Mouse (Mus musculus) left cerebral cortex, adult 8-10 months (tissue): ENCODE results near the gene Gla. TPM values are rescaled to one million over a fixed set of nuclear protein-coding genes. Genes with fewer than 3 reads are reported as not detected.
"Not testable (repeated sequence)": the region's sequence is repeated elsewhere in the genome, so short reads cannot be mapped to it uniquely, and the experiment has no call there.

Source experiments
- DNase-seq, 2 experiments: peaks; one replicate each; pipeline ENCODE4 v3.0.0; 2022; ENCODE audit warnings: low spot score in 2 of 2
- total RNA-seq, 4 experiments: library from RNA; stranded (reverse); gene quantifications; 2 replicates each; pipeline ENCODE4 v1.2.4; 2022

Gla gene
- total RNA-seq, 4 experiments from 2014 or later: 10.1 to 12.1 (median 11.9) TPM

DNA sequence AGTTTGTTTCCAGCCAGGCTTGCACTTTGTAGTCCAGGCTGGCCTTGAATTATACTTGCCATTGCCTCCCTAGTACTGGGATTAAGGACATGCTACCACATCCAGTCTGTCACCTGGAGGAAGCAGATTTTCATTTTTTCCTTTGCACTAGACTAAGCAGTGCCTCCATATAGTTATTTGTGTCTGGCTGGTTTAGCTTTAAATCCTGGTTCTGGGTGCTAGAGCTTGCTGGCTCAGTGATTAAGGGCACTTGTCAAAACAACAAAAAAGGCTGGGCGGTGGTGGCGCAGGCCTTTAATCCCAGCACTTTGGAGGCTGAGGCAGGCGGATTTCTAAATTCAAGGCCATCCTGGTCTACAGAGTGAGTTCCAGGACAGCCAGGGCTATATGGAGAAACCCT is 11.9 kb downstream of the Gla start:
- DNase-seq: no peak

DNA sequence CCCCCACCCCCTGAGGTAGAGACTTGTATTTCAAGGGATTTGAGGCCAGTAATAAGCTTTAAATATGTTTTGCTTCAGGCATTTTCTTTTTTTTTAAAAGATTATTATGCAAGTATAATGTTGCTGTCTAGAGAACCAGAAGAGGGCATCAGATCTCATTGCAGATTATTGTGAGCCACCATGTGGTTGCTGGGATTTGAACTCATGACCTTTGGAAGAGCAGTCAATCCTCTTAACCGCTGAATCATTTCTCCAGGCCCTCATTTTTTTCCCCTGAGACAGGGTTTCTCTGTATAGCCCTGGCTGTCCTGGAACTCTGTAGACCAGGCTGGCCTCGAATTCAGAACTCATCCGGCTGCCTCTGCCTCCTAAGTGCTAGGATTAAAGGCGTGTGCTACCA is 12.7 kb downstream of the Gla start:
- DNase-seq: no peak

DNA sequence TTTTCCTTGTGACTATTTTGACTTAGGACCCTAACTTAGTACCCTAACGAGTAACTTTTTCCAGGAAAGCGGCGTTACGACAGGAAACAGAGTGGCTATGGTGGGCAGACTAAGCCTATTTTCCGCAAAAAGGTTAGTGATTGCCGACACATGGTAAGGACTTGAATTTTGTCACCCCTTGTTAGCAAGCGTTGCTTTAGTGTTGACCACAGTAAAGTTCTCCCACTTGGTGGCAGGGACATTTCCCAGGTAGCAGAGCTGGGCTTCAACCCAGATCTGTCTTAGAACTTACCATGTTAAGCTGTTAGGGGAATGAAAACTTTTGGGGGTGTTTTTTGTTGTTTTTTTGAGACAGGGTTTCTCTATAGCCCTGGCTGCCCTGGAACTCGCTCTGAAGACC is 14.5 kb downstream of the Gla start:
- DNase-seq: no peak

DNA sequence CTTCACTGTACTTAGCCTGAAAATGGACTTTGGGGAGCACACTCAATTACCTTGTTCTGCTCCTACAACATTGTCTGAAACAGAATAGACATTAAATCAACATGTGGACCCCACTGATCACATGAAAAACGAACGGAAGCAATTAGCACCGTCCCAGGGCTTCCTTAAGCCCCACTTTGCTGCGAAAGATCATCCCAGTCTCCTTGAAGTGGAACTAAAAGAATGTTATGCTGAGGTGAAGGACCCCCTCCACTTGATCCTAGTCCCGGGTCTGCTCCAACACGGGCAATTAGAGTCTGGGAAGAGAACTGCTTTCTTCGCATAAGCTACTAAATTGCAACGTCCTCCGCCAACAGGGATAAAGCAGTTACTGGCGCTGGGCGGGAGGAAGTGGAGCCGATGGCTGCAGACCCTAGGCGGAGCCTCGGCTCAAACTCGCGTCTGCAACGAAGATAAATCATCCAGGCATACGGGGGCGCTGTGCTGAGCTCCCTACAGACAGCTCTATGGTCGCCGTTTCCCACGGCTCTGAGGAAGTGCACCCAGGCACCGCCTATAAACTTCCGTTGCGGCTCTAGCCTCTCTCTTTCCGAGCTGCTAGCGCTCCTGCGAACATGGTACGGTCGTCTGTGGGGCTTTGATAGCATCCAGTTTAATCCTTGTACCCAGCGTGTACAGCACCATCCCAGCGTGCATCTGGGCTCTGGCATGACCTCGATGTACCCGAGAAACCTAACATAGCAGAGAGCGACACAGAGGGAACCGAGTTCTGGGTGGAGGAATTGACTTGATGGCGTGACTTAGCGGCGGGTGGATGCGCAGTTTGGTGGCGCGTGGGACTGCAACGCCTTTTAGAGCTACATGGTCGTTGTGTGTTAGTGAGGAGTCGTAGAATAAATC is 15.6 kb downstream of the Gla start, which contains the start of gene Rpl36a:
Gene Rpl36a (plus strand): TSS at position 552 of the 900 bp plus-strand sequence.
- DNase-seq: peak; percentile 72 to 88

DNA sequence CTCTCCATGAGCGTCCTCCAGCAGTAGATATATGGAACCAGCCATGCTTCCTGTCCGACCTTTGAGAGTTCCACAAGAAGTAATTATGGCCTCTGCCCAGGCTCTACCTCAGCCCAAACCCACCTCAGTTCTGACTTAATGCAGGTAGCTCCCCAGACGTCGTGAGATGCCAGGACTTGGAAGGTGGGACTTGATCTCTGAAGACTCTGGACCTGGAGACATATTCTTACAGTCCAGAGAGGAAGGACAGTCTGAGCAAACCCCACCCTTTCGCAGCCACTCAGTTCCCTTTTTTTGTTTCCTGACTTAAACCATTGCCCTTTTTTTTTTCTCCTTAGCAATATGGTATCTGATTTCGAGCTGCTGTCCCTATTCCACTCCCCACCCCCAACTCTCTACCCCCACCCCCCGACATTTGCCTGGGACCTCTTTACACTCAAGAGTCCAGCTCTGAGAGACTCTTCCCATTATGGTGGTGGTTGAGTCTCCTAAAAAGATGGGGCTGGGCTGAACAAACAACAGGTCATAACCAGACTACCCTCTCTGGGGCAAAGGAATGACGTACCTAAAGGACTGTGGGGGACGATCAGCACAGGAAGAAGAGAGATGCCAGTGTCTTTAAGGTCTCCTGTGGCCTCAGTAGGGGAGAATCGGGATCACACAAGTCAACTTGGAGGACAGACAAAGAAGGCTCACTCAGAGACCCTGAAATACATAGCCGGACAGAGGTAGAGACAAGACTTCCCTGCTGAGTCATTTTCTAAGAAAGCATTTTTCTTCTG is 17.8 kb downstream of the Gla start, which contains the start of gene Btk:
Gene Btk (minus strand): TSS at position 683 of the 782 bp plus-strand sequence.
- DNase-seq: no peak

DNA sequence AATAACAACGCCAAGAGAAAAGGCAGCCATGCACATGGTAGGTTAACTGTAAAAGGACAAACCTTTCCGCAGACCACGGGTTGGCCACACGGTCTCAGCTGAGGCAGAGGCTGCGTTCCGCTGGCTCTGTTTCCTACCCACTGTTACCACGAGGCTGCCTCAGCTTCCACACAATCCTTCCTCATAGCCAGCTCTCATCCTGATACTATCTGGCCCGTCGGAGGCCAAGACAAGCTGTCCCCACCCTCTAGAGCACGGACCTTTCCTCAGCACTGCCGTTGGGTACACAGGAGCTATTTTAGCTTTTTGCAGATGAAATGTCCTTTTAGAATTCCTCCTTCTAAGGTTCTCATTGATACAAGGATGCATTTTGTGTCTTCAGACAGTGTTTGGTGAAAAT is 18.7 kb downstream of the Gla start:
- DNase-seq: no peak

DNA sequence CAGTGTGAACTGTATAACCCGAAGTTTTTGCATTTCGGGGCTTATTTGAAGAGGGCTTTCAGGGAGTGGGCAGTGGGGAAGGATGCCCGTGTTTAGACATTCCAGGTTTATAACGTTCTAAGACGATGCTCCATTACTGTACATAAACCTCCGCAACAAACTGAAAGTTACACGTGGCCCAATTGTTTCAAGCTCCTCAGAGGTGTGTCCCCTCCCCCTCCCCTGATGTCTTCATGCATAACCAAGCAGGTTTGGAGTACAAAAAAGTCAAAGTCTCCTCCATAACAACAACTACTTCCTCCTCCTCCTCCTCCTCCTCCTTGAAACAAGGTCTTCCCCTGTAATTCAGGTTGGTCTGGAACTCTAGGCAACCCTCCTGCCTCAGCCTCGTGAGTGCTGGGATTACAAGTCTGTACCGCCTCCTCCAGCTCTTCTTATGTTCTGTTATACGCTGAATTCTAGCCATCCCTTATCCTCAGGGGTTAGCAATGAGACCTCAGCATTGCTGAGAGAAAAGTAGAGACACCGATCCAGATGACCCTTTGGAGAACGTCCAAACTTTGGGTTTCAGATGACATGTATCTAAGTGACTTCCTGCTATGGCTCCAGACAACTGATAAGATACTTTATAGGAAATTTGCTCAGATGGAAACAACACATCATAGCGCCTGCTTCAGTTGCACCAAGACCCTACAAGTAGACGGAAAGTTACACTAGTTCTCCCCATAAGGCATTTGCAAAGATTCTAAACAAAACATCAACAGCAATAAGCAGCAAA is 20.2 kb downstream of the Gla start:
- DNase-seq: no peak

DNA sequence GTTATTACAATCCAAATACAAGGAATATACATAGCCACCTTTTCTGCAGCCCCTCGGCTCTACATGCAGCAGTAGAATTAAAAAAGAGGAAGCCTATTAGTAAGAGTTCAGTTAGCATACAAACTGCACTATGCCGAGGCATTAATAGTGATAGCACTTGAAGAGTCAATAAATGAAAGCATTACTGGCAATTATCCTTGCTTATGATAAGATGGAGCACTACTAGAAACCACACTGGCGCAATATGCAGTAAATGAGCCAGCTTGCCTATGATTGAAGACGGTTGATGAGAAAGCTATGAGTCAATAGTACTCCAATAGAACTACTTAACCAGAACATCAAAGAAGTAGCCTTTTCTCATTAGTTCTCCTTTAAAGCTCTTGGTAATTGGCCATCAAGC is 23.0 kb downstream of the Gla start:
- no peak for DNase-seq

DNA sequence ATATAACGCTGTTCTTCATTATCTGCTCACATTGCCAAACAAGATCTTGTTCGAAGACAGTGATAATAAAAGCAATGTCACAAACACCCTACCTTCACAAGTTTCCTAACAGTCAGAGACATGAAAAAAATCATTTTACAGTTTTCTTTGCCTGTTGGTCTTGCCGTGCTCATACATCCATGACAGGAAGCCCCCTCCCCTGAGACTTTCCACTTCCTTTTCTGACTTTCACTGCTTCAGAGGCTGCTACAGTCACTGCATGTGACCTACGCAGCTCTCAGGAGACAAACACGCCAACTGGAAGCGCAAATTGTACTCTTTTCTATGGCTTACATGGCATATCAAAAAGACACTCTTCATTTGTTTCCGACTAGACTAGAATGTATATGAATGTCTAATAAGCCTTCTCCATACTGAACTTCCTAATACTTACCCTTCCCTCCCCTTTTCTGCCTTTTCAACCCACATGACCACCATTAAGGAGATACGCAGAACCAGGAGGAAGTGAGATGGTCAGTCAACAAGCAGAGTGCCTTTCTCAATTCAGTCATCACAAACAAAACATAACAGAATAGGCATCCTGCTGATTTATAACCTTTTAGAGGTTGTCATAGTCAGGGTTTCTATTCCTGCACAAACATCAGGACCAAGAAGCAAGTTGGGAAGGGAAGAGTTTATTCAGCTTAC is 34.2 kb downstream of the Gla start:
- DNase-seq: no peak

DNA sequence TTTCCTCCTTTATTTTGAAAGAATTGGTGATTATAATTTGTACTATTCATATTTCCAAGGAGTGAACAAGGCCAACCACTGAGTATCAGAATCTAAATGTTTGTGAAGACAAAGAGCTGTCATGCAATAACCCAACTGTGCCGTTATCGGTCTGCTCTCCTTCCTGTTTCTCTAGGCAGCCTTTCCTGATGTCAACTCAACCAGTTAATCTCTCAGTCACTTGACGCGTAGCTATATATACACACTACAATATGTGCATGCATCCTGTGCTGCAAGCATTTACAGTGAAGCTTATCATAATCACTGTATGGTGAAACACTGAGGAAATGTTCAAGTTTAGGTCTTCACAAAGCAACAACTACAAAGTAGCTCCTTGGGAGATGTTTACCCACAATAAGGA is 36.6 kb downstream of the Gla start:
- no peak for DNase-seq

DNA sequence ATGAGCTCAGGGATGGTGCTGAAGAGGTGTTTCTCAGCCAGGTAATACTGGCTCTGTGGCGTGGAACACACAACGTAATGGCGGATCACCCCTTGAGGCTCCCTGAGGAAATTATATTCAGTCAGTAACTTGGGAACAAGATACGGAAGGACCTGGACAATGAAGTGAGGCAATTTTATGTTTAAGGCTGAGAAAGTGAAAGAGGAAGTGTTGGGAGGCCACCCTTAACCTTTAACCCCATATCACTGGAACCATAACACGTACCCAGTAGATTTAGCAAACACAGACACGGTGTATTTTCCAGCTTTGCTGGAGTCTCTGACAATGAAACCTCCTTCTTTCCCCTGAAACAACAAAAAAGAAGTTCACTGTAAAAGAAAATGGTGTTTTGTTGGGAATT is 46.5 kb downstream of the Gla start:
- DNase-seq: no peak

DNA sequence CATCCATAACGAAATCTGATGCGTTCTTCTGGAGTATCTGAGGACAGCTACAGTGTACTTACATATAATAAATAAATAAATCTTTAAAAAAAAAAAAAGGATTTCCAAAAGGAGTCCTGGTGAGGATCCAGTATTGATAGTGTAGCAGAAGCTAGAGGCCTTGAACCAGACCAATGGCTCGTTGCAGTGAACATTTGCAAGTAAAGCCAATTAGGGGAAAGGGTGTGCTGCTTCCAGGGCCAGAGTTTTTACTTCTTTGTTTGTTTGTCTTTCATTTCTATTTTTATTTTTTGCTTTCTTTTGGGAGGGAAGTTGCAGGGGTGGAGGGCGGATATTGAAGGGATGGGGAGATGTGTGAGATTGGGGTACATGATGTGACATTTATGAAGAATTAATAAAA is 47.6 kb downstream of the Gla start:
- DNase-seq: no peak

DNA sequence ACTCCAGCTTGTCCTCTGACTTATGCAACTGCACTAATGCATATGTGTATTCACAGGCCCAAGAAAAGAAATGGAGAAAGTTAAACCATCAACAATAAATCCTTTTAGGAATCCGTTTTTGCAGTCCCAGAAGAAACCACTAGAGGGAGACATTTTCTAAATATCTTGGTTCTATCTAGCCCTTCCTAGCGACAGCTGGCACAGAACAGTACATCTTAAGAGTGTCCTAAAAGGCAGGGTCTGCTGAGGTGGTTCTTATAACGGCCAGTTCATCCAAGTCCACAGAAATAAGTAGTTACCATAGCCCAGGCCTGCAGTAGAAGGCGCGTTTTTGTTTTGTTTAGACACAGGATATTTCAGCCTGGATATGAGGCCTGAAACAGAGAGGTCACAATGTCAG is 50.0 kb downstream of the Gla start:
- DNase-seq: no peak

DNA sequence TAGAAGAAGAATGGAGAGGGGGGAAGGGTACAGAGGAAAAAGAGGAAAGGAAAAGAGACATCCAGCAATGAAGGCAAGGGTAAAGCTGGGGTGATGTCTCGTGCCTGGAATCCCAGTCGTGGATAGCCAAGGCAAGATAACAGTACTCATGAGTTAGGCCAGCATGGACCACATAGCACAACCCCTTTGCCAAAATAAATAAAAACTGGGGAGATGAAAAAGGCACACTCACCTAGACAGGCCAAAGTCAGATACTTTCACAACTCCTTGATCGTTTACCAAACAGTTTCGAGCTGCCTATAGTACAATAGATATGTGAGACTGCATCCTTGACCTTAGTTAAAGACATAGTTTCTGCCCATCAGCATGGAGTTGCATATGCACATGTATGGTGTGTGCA is 53.6 kb downstream of the Gla start:
- no peak for DNase-seq

DNA sequence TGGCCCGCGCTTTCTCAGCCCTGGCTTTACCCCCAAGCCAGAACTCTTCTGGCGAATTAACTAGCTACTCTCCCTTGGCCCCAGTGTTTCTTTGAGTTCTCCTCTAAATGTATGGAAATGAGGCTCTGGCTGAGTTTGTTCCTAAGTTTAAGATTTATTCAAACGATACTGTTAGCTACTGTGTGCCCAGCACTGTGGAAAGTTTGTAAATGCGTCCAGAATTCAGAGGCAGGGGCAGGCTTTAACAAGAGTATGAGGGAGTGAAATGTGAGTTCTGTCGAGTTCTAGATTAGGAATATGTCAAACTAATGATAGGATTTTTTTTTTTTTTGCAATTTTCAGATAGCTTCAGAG is 59.0 kb downstream of the Gla start:
- no peak for DNase-seq

DNA sequence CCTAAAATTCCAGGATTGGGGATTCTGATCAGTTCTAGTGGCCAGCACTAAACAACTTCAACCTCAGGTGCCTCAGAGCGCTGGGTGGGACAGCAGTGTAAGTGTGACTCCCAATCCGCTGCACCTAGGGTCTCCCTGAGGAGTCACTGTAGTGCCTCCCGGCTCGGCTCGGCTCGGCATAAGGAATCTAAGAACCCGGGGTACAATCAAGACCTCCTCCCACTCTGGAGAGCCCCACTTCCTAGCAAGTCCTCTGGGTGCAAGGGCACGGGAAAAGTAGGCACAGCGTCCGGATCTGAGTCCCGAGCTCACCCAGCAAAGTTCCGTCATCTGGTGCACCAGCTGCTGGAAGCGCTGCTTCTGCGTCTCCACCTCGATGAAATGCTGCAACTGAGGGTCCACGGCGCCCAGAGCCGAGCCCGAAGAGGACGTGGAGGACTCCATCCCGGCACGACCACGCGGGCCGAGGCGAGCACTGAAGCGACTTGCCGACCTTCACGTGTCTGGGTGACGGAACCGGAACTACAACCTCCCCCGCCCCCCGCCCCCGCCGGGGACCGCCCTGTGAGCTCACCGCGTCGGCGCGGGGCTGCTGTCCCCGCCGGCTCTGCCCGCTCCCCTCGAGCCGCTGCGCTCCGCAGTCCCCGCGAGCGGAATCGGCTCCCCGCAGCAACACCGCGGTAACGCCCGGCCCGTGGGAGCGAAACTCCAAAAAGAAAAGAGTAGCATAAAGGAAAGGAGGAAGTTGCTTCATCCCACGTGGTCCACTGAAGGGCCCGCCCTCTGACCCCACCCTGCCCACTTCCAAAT is 59.6 kb downstream of the Gla start, which contains the start of gene Timm8a1:
Gene Timm8a1 (minus strand): TSS at position 721 of the 810 bp plus-strand sequence.
- DNase-seq: peak; percentile 10 to 16

DNA sequence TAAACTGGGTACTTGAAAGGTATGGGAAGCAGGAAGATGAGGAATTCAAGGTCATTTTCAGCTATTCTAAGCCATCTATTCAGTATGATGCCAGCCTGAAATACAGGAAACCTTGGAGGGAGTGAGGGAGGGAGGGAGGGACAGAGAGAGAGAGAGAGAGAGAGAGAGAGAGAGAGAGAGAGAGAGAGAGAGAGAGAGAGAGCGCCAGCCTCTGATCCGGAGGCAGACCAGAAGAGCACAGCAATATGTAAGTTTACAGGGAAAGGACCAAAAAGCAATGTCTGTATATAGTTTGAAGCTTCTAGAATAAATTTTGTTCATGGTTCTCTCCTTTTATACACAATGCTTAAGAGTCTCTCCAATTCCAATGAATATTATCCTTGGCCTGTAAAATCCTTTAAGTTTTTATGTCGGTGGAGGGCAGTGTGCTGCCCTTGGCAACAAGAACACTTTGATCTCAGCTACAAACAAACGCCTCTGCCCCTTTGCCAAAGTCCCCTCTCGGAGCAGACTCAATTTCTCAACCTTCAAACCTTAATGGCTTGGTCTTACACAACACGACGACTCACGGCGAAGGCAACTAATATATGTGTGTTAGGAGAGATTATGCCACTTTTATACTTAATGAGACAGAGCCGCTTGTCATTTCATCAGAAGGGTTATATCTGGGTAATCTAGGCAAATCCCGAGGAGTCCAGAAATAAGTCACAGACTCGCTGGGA is 60.4 kb downstream of the Gla start:
- no peak for DNase-seq

DNA sequence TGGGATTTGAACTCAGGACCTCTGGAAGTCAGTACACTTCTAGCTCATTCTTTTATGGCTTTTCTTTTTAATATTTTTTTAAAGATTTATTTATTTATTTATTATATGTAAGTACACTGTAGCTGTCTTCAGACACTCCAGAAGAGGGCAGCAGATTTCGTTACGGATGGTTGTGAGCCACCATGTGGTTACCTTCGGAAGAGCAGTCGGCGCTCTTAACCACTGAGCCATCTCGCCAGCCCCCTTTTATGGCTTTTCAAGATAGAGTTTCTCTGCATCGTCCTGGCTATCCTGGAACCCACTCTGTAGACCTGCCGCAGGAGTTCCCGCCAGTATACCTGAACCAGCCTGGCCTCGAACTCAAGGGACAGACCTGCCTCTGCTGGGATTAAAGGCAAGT is 61.1 kb downstream of the Gla start:
- DNase-seq: not testable (repeated sequence)
